In the genomic region with DNA sequence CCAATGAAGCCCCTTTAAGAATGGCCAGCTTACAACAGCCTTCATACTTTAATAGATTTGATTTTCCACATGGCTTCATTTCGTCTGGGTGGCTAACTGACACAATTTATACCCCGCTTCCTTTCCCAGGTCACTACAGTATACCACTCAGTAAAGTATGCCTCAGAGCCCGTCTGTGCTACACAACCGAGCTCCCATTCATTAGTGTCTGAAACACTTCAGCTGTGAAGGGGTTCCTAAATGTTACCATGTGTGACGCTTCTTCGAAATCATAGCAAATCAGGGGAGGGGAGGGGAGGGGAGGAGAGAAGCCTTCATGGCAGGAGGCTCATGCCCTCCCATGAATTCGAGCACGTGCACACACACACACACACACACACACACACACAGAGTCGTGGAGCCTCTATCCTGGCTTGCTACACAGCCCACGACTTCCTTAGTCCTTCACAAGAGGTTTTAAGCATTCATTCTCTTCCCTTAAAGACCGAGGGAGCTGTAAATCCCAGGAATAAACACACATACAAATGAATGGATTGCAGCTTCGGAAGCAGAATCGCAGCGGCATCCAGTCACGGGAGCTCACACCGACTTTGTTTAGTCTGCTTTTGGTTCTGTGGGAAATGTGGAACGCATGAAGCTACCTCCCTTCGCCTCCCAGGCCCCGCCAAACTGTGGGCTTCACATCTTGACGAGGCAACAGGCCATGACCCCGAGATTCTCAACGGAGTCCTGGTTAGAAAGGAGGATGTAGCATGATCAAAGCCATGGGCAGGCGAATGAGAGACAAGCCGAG, we compare ENCODE assay signal across 8 mouse cellular contexts.
DNase-seq lines count a peak whose midpoint lies in the region; ATAC-seq and TF ChIP-seq lines count a peak whose summit lies in the region.
"Had no signal": no experiment of that assay in that cellular context is flagged by ENCODE, and none has a peak within 500 bp of the region (broad histone marks: within the 10 kb centered on the region; RNA-seq: fewer than 3 reads in every experiment).

No protein-coding gene starts in this region.

- H3K4me1 ChIP-seq in bone marrow macrophage, adult 2 months (ENCODE audit: control insufficient read depth, insufficient read depth, low read length): peaks cover 9% of the 10 kb centered on the region; the same call in 1 of the 2 replicates
- peaks cover 12% of the 10 kb centered on the region; the same call in 1 of the 2 replicates for H3K4me1 ChIP-seq in hindbrain, embryonic 15.5 days (replicated peaks)
- peaks cover 6% of the 10 kb centered on the region; the same call in 1 of the 2 replicates for H3K4me1 ChIP-seq in midbrain, embryonic 11.5 days (ENCODE audit: control insufficient read depth, insufficient read depth, low read length)

- no peaks in the 10 kb centered on the region for H3K27me3 ChIP-seq in hindbrain, embryonic 15.5 days
- H3K27me3 ChIP-seq in midbrain, embryonic 11.5 days (ENCODE audit: control insufficient read depth, insufficient read depth, low read length): no peaks in the 10 kb centered on the region

- H3K27ac ChIP-seq in bone marrow macrophage, adult 2 months (ENCODE audit: insufficient read depth, low read depth, low read length): peak overlapping the region; percentile 45
- H3K27ac ChIP-seq in hindbrain, embryonic 15.5 days (replicated peaks): no peak overlapping the region
- no peak overlapping the region for H3K27ac ChIP-seq in midbrain, embryonic 11.5 days (ENCODE audit: low read depth, low read length)

- 40% methylated on average over 24 of the region's 24 CpGs for WGBS in hindbrain, embryonic 15.5 days
- 46% methylated on average over 24 of the region's 24 CpGs for WGBS in midbrain, embryonic 11.5 days

- no peak overlapping the region for H3K9ac ChIP-seq in hindbrain, embryonic 15.5 days
- H3K9ac ChIP-seq in midbrain, embryonic 11.5 days (ENCODE audit: low read length): no peak overlapping the region

- H3K9me3 ChIP-seq in hindbrain, embryonic 15.5 days: no peaks in the 10 kb centered on the region
- H3K9me3 ChIP-seq in midbrain, embryonic 11.5 days (ENCODE audit: control insufficient read depth, low read length): no peaks in the 10 kb centered on the region

- TF ChIP-seq CTCF in bone marrow macrophage, adult 2 months (IDR thresholded peaks at IDR 0.05; ENCODE audit: low read depth, low read length): no peak

- DNase-seq in embryo, embryonic 9.5 days (ENCODE audit: extremely low spot score): peak; percentile 37
- peak; percentile 89 for DNase-seq in midbrain, embryonic 11.5 days (ENCODE audit: low spot score, missing footprints)
- no peak for DNase-seq in left cerebral cortex, adult 11 months (ENCODE audit: low spot score)
- DNase-seq in ovary, postnatal 14 days (ENCODE audit: low spot score): no peak
- DNase-seq in thymus, adult 18-20 months: no peak
- DNase-seq: layer of hippocampus, adult 9-11 months had no signal

- ATAC-seq in hindbrain, embryonic 15.5 days (ENCODE audit: low FRiP score, low read depth): no peak
- ATAC-seq in midbrain, embryonic 11.5 days (ENCODE audit: low FRiP score): 0 out of 2 replicates have a peak, but pooled peaks have one; percentile 52

- H3K4me2 ChIP-seq in hindbrain, embryonic 15.5 days: peak overlapping the region; percentile 26; the same call in 1 of the 2 replicates
- no peak overlapping the region for H3K4me2 ChIP-seq in midbrain, embryonic 11.5 days

- no peak for TF ChIP-seq POLR2A in bone marrow macrophage, adult 2 months (IDR thresholded peaks at IDR 0.05; ENCODE audit: borderline replicate concordance, low read depth, low read length)

- no peak overlapping the region for H3K4me3 ChIP-seq in bone marrow macrophage, adult 2 months (ENCODE audit: insufficient read depth, low read length)
- H3K4me3 ChIP-seq in hindbrain, embryonic 15.5 days: no peak overlapping the region
- no peak overlapping the region for H3K4me3 ChIP-seq in midbrain, embryonic 11.5 days (ENCODE audit: low read depth, low read length)

- no peaks in the 10 kb centered on the region for H3K36me3 ChIP-seq in hindbrain, embryonic 15.5 days
- no peaks in the 10 kb centered on the region for H3K36me3 ChIP-seq in midbrain, embryonic 11.5 days (ENCODE audit: control insufficient read depth, insufficient read depth, low read length)

Comparison
In these comparisons a context has a peak if more than half of its experiments do, and no peak if none do; other contexts are left out.
1. DNase-seq: peak in embryo, embryonic 9.5 days (single experiment) and midbrain, embryonic 11.5 days (single experiment); none in left cerebral cortex, adult 11 months (single experiment), ovary, postnatal 14 days (single experiment) and thymus, adult 18-20 months (0 of 2).